Mouse (Mus musculus) small intestine, adult 2 months (tissue): Measurements from ENCODE around the gene Slc22a23.

Experiments
- CTCF ChIP-seq: fragments of 200-500 bp; IDR thresholded peaks from 2 replicates; pipeline ENCODE4 v1.5.1; 2012; ENCODE audit warnings: low read depth, mild to moderate bottlenecking, control low read depth, inconsistent platforms, low read length, moderate library complexity, mixed read lengths; ENCODE audit not compliant: insufficient replicate concordance, insufficient read length; ENCODE audit errors: extremely low read depth
- POLR2A ChIP-seq: fragments of 200-500 bp; IDR thresholded peaks from 2 replicates; pipeline ENCODE4 v1.6.1; 2012; ENCODE audit warnings: low read depth, mild to moderate bottlenecking, control low read depth, inconsistent platforms, low read length, moderate library complexity

DNA sequence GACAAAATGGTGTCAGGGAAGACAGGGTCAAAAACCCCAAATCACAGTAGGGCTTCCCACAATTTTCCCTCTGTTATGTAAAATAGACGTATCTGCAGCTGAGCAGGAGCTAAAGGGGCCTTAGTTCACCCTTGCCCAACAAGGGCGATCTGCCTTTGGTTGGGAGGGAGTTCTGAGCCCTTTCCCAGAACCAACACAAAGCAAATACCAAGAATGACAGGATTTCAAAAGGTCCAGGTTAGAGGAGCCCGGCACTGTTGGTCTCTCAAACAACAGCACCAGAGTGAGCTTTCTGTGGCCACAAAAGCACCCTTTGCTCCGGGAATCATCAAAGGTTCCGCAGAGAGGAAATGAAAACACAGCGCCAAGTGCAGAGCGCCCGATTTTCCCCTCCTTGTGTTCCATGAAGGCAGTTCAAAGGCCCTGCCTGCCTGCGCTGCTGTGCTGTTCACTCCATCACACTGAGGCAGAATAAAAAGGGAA is 57.3 kb downstream of the Slc22a23 start:
- TF ChIP-seq CTCF (no peak), POLR2A (no peak)
